Mouse (Mus musculus): ENCODE data around the gene Ybx2. TPM values are rescaled to one million over a fixed set of nuclear protein-coding genes. Genes with fewer than 3 reads are reported as not detected.
"Not testable (repeated sequence)": the region's sequence is repeated elsewhere in the genome, so short reads cannot be mapped to it uniquely, and the experiment has no call there.

The Ybx2 gene
- total and polyA plus RNA-seq, 2 experiments: not detected

DNA sequence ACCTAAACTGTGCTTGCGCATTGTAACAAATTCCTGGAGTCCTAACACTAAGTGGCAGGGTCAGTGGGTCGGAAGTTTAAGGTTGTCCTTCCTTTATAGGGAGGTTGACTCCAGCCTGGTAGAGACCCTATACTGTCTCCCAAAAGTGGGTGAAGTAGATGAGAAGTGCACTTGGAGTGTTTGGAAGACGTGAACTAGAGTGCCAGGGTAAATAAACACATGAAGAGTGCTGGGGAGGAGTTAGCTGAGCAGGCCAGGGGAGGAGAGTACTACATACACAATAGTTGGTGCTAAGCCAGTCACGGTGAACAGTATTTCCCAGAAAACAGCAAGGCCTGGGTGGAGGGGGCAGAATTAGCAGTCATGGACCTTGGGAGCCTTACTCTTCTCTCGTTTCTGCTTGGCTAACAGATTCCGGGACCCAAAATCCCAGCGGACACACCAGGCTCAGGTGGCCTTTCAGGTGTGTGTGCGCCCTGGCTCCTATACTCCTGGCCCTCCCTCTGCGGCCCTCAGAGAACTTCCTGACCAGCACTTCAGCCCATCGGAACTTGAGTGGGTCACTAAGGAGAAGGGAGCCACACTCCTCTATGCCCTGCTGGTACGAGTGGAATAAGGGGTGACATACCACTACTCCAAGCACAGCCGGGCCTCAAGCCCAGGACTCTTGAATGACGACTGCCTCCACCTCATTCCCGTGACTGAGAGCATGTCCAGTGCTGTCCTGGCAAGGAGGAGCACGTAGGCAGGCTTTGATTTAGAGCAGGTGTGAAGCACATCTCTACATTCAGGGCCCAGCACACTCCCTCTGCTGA is 22.7 kb upstream of the Ybx2 start:
- Histone ChIP-seq H3K79me2 (ENCODE audit: control insufficient read depth, insufficient read depth, low read length) (no peaks in the 10 kb centered on the region), H3K4me3 (ENCODE audit: insufficient read depth, low read depth, low read length) (peak overlapping the region; percentile 86; the same call in 1 of the 2 replicates), H3K4me1 (ENCODE audit: control insufficient read depth, insufficient read depth, low read length) (peaks cover 14% of the 10 kb centered on the region), H3K27ac (replicated peaks; ENCODE audit: insufficient read depth, low read depth, low read length) (no peak overlapping the region), H3K27me3 (ENCODE audit: control insufficient read depth, insufficient read depth, low read length) (no peaks in the 10 kb centered on the region), H3K9ac (ENCODE audit: low read depth, low read length) (no peak overlapping the region), H3K36me3 (ENCODE audit: control insufficient read depth, insufficient read depth, low read length) (peaks cover 12% of the 10 kb centered on the region)
- no peak for DNase-seq (ENCODE audit: extremely low read depth, low read depth, low spot score)
- 70% methylated on average over 15 of the region's 15 CpGs for WGBS
- no peak for TF ChIP-seq CTCF (IDR thresholded peaks at IDR 0.05; ENCODE audit: low read depth, low read length)
- TF ChIP-seq POLR2A (IDR thresholded peaks at IDR 0.05; ENCODE audit: extremely low read depth, insufficient read depth, low read length): no peak

DNA sequence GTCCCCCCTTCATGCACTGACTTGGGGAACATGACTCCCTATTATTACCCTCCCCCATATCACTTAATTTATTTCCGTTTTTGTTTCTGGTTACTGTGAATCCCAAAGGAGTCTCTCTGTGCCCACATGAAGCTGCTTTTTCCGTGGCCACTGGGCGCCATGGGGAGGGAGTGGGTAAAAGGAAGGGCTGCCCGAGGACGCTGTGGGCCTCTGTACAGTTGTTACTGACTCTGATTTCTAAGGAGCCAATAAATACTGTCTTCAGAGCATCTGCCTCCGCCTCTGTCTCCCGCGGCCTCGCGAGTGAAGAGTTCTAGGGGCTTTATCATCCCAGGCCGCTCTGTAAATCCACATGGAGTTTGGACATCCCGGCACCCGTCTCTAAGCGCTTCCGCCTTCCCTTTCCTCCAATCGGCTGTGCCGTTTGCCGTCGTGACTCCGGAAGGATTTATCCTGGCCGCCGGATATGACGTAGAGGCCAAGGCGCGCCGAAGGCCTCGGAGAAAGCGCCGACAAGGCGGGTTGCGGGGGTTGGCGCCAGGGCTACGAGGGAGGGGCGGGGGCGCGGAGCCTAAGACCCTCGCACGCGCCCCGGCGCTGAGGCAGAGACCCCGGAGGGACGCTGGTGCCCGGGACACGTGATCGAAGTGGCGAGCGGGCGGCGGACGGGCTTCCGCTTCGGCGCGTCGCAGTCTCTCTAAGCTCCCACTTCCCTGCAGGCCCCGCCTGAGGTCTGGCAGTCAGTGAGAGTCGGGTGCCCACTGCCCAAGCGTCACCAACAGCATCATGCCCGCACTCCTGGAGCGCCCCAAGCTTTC is 21.8 kb upstream of the Ybx2 start, which contains the start of gene Gps2:
Gene Gps2, plus strand, starts transcription at position 335 of the 818 bp plus-strand sequence.
- 2% methylated on average over 61 of the region's 61 CpGs for WGBS
- Histone ChIP-seq H3K27ac (replicated peaks; ENCODE audit: insufficient read depth, low read depth, low read length) (peak within 1 kb of the TSS; percentile 46), H3K9ac (ENCODE audit: low read depth, low read length) (peak within 1 kb of the TSS; percentile 89), H3K79me2 (ENCODE audit: control insufficient read depth, insufficient read depth, low read length) (no peaks in the 10 kb centered on the region), H3K27me3 (ENCODE audit: control insufficient read depth, insufficient read depth, low read length) (no peaks in the 10 kb centered on the region), H3K4me3 (ENCODE audit: insufficient read depth, low read depth, low read length) (peak within 1 kb of the TSS; percentile 86), H3K4me1 (ENCODE audit: control insufficient read depth, insufficient read depth, low read length) (peaks cover 14% of the 10 kb centered on the region), H3K36me3 (ENCODE audit: control insufficient read depth, insufficient read depth, low read length) (peaks cover 20% of the 10 kb centered on the region)
- peak; percentile 40; the same call in 1 of the 2 replicates for TF ChIP-seq POLR2A (IDR thresholded peaks at IDR 0.05; ENCODE audit: extremely low read depth, insufficient read depth, low read length)
- TF ChIP-seq CTCF (IDR thresholded peaks at IDR 0.05; ENCODE audit: low read depth, low read length): no peak
- peak; percentile 85 for DNase-seq (ENCODE audit: extremely low read depth, low read depth, low spot score)

GRCm38 (mm10) chr11:69914372-69914764 is 21.2 kb upstream of the Ybx2 start:
- 4% methylated on average over 17 of the region's 17 CpGs for WGBS
- Histone ChIP-seq H3K9ac (ENCODE audit: low read depth, low read length) (peak overlapping the region; percentile 89), H3K36me3 (ENCODE audit: control insufficient read depth, insufficient read depth, low read length) (peaks cover 24% of the 10 kb centered on the region), H3K4me1 (ENCODE audit: control insufficient read depth, insufficient read depth, low read length) (peaks cover 18% of the 10 kb centered on the region), H3K79me2 (ENCODE audit: control insufficient read depth, insufficient read depth, low read length) (no peaks in the 10 kb centered on the region; the same call in 1 of the 2 replicates), H3K4me3 (ENCODE audit: insufficient read depth, low read depth, low read length) (peak overlapping the region; percentile 86), H3K27ac (replicated peaks; ENCODE audit: insufficient read depth, low read depth, low read length) (peak overlapping the region; percentile 46), H3K27me3 (ENCODE audit: control insufficient read depth, insufficient read depth, low read length) (no peaks in the 10 kb centered on the region)
- TF ChIP-seq POLR2A (IDR thresholded peaks at IDR 0.05; ENCODE audit: extremely low read depth, insufficient read depth, low read length): no peak
- TF ChIP-seq CTCF (IDR thresholded peaks at IDR 0.05; ENCODE audit: low read depth, low read length): no peak
- no peak for DNase-seq (ENCODE audit: extremely low read depth, low read depth, low spot score)

GRCm38 (mm10) chr11:69914917-69915430 is 20.6 kb upstream of the Ybx2 start:
- peak overlapping the region; percentile 86; the same call in 1 of the 2 replicates for H3K4me3 ChIP-seq (ENCODE audit: insufficient read depth, low read depth, low read length)
- no peak for DNase-seq (ENCODE audit: extremely low read depth, low read depth, low spot score)
- H3K27me3 ChIP-seq (ENCODE audit: control insufficient read depth, insufficient read depth, low read length): no peaks in the 10 kb centered on the region
- H3K27ac ChIP-seq (replicated peaks; ENCODE audit: insufficient read depth, low read depth, low read length): no peak overlapping the region
- H3K36me3 ChIP-seq (ENCODE audit: control insufficient read depth, insufficient read depth, low read length): peaks cover 24% of the 10 kb centered on the region
- 50% methylated on average over 9 of the region's 9 CpGs for WGBS
- H3K9ac ChIP-seq (ENCODE audit: low read depth, low read length): no peak overlapping the region
- TF ChIP-seq POLR2A (IDR thresholded peaks at IDR 0.05; ENCODE audit: extremely low read depth, insufficient read depth, low read length) (no peak), CTCF (IDR thresholded peaks at IDR 0.05; ENCODE audit: low read depth, low read length) (no peak)
- H3K79me2 ChIP-seq (ENCODE audit: control insufficient read depth, insufficient read depth, low read length): no peaks in the 10 kb centered on the region; the same call in 1 of the 2 replicates
- H3K4me1 ChIP-seq (ENCODE audit: control insufficient read depth, insufficient read depth, low read length): peaks cover 18% of the 10 kb centered on the region

DNA sequence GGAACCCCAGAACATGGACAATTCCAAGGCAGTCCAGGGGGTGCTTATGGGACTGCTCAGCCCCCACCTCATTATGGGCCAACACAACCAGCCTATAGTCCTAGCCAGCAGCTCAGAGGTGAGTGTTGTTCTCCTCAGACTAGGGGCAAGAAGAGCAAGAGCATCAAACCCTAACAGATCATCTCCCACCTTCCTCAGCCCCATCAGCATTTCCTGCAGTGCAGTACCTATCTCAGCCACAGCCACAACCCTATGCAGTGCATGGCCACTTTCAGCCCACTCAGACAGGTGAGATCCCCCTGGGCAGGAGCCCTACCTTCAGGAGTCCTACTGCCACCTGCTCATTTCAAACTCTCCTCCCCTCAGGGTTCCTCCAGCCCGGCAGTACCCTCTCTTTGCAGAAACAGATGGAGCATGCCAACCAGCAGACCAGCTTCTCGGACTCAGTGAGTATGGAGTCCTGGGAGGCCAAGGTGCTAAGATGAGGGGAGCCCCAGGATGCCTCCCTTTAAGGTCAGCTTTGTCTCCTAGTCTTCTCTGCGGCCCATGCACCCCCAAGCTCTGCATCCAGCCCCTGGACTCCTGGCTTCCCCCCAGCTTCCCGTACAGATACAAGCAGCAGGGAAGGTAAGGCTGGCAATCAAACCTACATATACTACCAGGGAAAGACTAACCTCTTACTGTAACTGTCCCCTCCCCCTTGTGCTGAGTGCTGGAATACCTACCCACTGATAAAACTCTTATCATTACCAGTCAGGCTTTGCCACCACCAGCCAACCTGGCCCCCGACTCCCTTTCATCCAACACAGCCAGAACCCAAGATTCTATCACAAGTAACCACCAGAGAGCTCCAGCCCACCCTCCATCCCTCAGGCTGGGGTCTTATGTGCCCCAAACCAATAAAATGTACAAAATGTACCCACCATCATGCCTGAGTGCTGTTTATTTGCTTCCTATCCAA is 19.6 kb upstream of the Ybx2 start:
- H3K4me1 ChIP-seq (ENCODE audit: control insufficient read depth, insufficient read depth, low read length): peaks cover 18% of the 10 kb centered on the region
- H3K9ac ChIP-seq (ENCODE audit: low read depth, low read length): no peak overlapping the region
- TF ChIP-seq POLR2A (IDR thresholded peaks at IDR 0.05; ENCODE audit: extremely low read depth, insufficient read depth, low read length) (no peak), CTCF (IDR thresholded peaks at IDR 0.05; ENCODE audit: low read depth, low read length) (no peak; the same call in 1 of the 2 replicates)
- no peak for DNase-seq (ENCODE audit: extremely low read depth, low read depth, low spot score)
- no peak overlapping the region for H3K27ac ChIP-seq (replicated peaks; ENCODE audit: insufficient read depth, low read depth, low read length)
- H3K79me2 ChIP-seq (ENCODE audit: control insufficient read depth, insufficient read depth, low read length): peaks cover 9% of the 10 kb centered on the region
- no peaks in the 10 kb centered on the region for H3K27me3 ChIP-seq (ENCODE audit: control insufficient read depth, insufficient read depth, low read length)
- H3K4me3 ChIP-seq (ENCODE audit: insufficient read depth, low read depth, low read length): no peak overlapping the region
- 80% methylated on average over 5 of the region's 5 CpGs for WGBS
- peaks cover 24% of the 10 kb centered on the region for H3K36me3 ChIP-seq (ENCODE audit: control insufficient read depth, insufficient read depth, low read length)

DNA sequence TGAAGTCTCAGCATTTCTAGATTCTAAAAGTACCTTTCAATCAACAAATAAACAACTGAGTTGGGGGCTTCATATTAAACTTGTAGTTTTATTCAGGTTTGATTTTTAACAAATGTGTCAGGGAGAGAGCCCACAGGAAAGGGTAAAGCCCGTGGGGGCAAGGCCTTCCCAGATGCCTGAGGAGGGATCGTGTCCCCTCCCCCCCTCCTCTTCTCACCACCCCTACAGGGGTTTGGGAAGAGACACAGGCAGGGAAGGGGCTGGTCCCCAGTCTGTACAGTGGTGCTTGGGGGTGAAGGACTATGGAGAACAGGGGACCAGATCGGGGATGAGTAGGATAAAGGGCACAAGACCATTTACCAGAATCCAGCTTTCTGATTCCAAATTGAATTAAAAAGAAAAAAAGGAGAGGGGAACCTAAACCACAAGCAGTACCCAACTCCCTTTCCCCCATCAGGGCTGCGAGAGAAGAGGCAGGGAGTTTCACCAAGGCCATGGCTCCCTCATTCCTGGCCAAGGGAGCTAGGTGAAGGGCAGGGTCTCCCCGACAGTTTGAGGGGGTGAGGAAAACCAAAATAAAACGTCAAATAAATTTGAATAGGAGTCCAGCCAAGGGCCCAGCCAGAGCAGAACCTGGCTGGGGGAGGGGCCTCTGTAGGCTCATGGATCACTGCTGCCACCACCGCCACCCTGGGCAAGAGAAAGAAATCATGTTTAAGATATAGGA is 18.8 kb upstream of the Ybx2 start:
- H3K36me3 ChIP-seq (ENCODE audit: control insufficient read depth, insufficient read depth, low read length): peaks cover 24% of the 10 kb centered on the region
- not testable (repeated sequence) for DNase-seq (ENCODE audit: extremely low read depth, low read depth, low spot score); H3K9ac ChIP-seq (ENCODE audit: low read depth, low read length); H3K27me3 ChIP-seq (ENCODE audit: control insufficient read depth, insufficient read depth, low read length); H3K27ac ChIP-seq (replicated peaks; ENCODE audit: insufficient read depth, low read depth, low read length); H3K4me3 ChIP-seq (ENCODE audit: insufficient read depth, low read depth, low read length)
- peaks cover 18% of the 10 kb centered on the region for H3K4me1 ChIP-seq (ENCODE audit: control insufficient read depth, insufficient read depth, low read length)
- WGBS: 67% methylated on average over 7 of the region's 7 CpGs
- peaks cover 11% of the 10 kb centered on the region for H3K79me2 ChIP-seq (ENCODE audit: control insufficient read depth, insufficient read depth, low read length)

Data from liver, adult 2 months (tissue).